In the genomic region with DNA sequence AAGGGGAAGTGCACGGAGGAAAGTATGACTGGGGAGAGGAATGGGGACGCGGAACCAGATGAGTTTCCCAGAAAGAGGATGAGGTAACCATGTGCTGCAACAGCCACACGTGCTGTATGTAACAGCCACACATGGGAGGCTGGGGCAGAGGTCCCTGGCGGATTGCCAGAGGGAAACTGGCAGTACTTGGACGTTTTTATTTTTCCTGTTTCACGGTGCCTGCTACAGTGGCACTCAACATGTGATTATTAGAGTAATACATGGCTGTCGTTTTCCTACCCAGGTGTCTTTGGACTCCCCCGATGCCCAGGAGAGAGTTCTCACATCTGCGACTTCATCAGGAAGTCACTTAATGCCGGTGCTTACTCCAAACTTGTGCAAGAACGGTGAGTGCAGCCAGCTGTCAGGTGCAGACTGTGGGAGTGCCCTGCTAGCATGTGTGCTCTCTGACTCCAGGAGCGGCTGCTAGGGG, we compare ENCODE assay signal across 9 mouse cellular contexts. TPM values are rescaled to one million over a fixed set of nuclear protein-coding genes. Genes with fewer than 3 reads are reported as not detected.
DNase-seq lines count a peak whose midpoint lies in the region; ATAC-seq and TF ChIP-seq lines count a peak whose summit lies in the region.
"Had no signal": no experiment of that assay in that cellular context is flagged by ENCODE, and none has a peak within 500 bp of the region (broad histone marks: within the 10 kb centered on the region; RNA-seq: fewer than 3 reads in every experiment).

No protein-coding gene starts in this region.

- dilution Hi-C loops in CH12.LX (cut with MboI; ENCODE audit: extremely low pct_ligation_motif_present, extremely low pct_unique_long_range_greater_than_20kb, low sequenced_read_pairs): no loop called here

- H3K27me3 ChIP-seq in CH12.LX (replicated peaks): no peaks in the 10 kb centered on the region
- H3K27me3 ChIP-seq: embryonic facial prominence, embryonic 13.5 days had no signal

- TF ChIP-seq EP300 in CH12.LX (IDR thresholded peaks at IDR 0.05; ENCODE audit: low read length): 0 out of 2 replicates have a peak, but pooled peaks have one; percentile 29

- no peak overlapping the region for H3K4me3 ChIP-seq in CH12.LX (replicated peaks in 1 of 3; ENCODE audit: low read depth in 2 of 3, low read length in 2 of 3, poor library complexity in 1 of 3)
- H3K4me3 ChIP-seq: embryonic facial prominence, embryonic 13.5 days had no signal

- H3K4me2 ChIP-seq in CH12.LX (ENCODE audit: insufficient read depth, low read depth, poor library complexity, severe bottlenecking): no peak overlapping the region
- H3K4me2 ChIP-seq: embryonic facial prominence, embryonic 13.5 days had no signal

- no peak for TF ChIP-seq CTCF in CH12.LX (conservative IDR thresholded peaks at IDR 0.05 in 1 of 2, IDR thresholded peaks at IDR 0.05 in 1 of 2; ENCODE audit: low read depth in 2 of 2, low read length in 2 of 2)

- DNase-seq in cerebellum, postnatal 10 days: peak; percentile 26 to 27
- DNase-seq in cerebellum, adult 9-11 months: no peak
- DNase-seq in CH12.LX (ENCODE audit: extremely low read depth): peak; percentile 65
- DNase-seq in right cerebral cortex, postnatal 25 days: no peak
- no peak for DNase-seq in frontal cortex, adult 2 months (ENCODE audit: extremely low spot score in 1 of 2, low spot score in 1 of 2)
- no peak for DNase-seq in cerebellum, postnatal 36 days

- ATAC-seq in hematopoietic stem cell, adult 5-6 weeks (replicated peaks in 1 of 2; ENCODE audit: insufficient read depth in 1 of 2, low FRiP score in 2 of 2, low TSS enrichment in 1 of 2, low read depth in 1 of 2, poor library complexity in 2 of 2, severe bottlenecking in 2 of 2): peak; percentile 93 to 95
- ATAC-seq in megakaryocyte, adult 5-6 weeks (ENCODE audit: poor library complexity, severe bottlenecking): peak; percentile 97

- H3K79me2 ChIP-seq in CH12.LX (replicated peaks; ENCODE audit: control insufficient read depth, extremely low read depth, insufficient read depth, poor library complexity, severe bottlenecking): no peaks in the 10 kb centered on the region

- peaks cover 48 to 79% of the 10 kb centered on the region in 2 experiments for H3K36me3 ChIP-seq in CH12.LX (replicated peaks in 1 of 2; ENCODE audit: control insufficient read depth in 1 of 2, insufficient read depth in 1 of 2, low read length in 1 of 2)

- no peak overlapping the region for H3K27ac ChIP-seq in CH12.LX (ENCODE audit: insufficient read depth, low read depth)
- H3K27ac ChIP-seq: embryonic facial prominence, embryonic 13.5 days had no signal

- no peak for TF ChIP-seq RAD21 in CH12.LX (IDR thresholded peaks at IDR 0.05; ENCODE audit: low read depth, low read length)

- H3K9ac ChIP-seq in CH12.LX (ENCODE audit: insufficient read depth, low read depth): no peak overlapping the region
- H3K9ac ChIP-seq: embryonic facial prominence, embryonic 13.5 days had no signal

- in situ Hi-C loops in CH12.LX (cut with MboI; ENCODE audit: low pct_ligation_motif_present, low pct_unique_long_range_greater_than_20kb, low sequenced_read_pairs): no loop called here

- no peaks in the 10 kb centered on the region for H3K9me3 ChIP-seq in CH12.LX (replicated peaks; ENCODE audit: low read length)
- H3K9me3 ChIP-seq: embryonic facial prominence, embryonic 13.5 days had no signal

- peaks cover 3 to 35% of the 10 kb centered on the region in 2 experiments for H3K4me1 ChIP-seq in CH12.LX (ENCODE audit: control insufficient read depth in 1 of 2, insufficient read depth in 2 of 2)
- H3K4me1 ChIP-seq: embryonic facial prominence, embryonic 13.5 days had no signal

- no peak for TF ChIP-seq POLR2A in CH12.LX (IDR thresholded peaks at IDR 0.05; ENCODE audit: low read depth, low read length)

TF ChIP-seq in CH12.LX, 34 proteins besides CTCF, POLR2A, EP300 and RAD21:
- no peak for TF ChIP-seq TBP (conservative IDR thresholded peaks at IDR 0.05; ENCODE audit: low read depth, low read length)
- no peak for TF ChIP-seq MEF2A (IDR thresholded peaks at IDR 0.05; ENCODE audit: borderline replicate concordance, low read depth, low read length)
- no peak for TF ChIP-seq PAX5 (IDR thresholded peaks at IDR 0.05; ENCODE audit: low read length)
- no peak for TF ChIP-seq MAZ (IDR thresholded peaks at IDR 0.05; ENCODE audit: low read depth, low read length)
- no peak for TF ChIP-seq USF1 (IDR thresholded peaks at IDR 0.05; ENCODE audit: low read depth, low read length)
- TF ChIP-seq ETS1 (conservative IDR thresholded peaks at IDR 0.05; ENCODE audit: low read depth, low read length): peak; percentile 80
- TF ChIP-seq MXI1 (IDR thresholded peaks at IDR 0.05; ENCODE audit: low read depth, low read length): peak; percentile 55; the same call in 1 of the 2 replicates
- no peak; the same call in 1 of the 2 replicates for TF ChIP-seq JUN (IDR thresholded peaks at IDR 0.05; ENCODE audit: insufficient read depth, low read depth, low read length)
- TF ChIP-seq NRF1 (IDR thresholded peaks at IDR 0.05; ENCODE audit: low read depth, low read length): no peak
- no peak for TF ChIP-seq ZMIZ1 (IDR thresholded peaks at IDR 0.05; ENCODE audit: low read depth, low read length)
- TF ChIP-seq CHD2 (IDR thresholded peaks at IDR 0.05; ENCODE audit: low read length): no peak
- TF ChIP-seq E2F4 (IDR thresholded peaks at IDR 0.05; ENCODE audit: insufficient replicate concordance, low read depth, low read length): no peak
- TF ChIP-seq MAFK (IDR thresholded peaks at IDR 0.05; ENCODE audit: insufficient replicate concordance, low read length): no peak
- TF ChIP-seq BHLHE40 (IDR thresholded peaks at IDR 0.05; ENCODE audit: low read depth, low read length): peak; percentile 93
- TF ChIP-seq MYC (IDR thresholded peaks at IDR 0.05; ENCODE audit: low read depth, low read length): peak; percentile 80
- no peak for TF ChIP-seq JUND (conservative IDR thresholded peaks at IDR 0.05; ENCODE audit: low read depth, low read length)
- TF ChIP-seq TCF12 (IDR thresholded peaks at IDR 0.05; ENCODE audit: low read depth, low read length): peak; percentile 34; the same call in 1 of the 2 replicates
- peak; percentile 91 for TF ChIP-seq MAX (IDR thresholded peaks at IDR 0.05; ENCODE audit: low read length)
- no peak for TF ChIP-seq IRF4 (IDR thresholded peaks at IDR 0.05; ENCODE audit: low read depth, low read length)
- TF ChIP-seq GABPA (IDR thresholded peaks at IDR 0.05; ENCODE audit: insufficient replicate concordance, low read depth, low read length): no peak
- no peak for TF ChIP-seq SMC3 (IDR thresholded peaks at IDR 0.05; ENCODE audit: low read depth, low read length)
TF ChIP-seq in CH12.LX: peak in this region for 6.

RNA-seq across cellular contexts. Expression of gene Ppt1, which starts 12.1 kb away (rescaled TPM):
- total RNA-seq in CH12.LX (2012; rRNA removed) (23.7 and 23.8 TPM in 2 replicates), CH12.LX (2014; rRNA removed) (23.9 and 24.2 TPM in 2 replicates)
- 30.7 TPM in 2 replicates for polyA plus RNA-seq in CH12.LX (2012; ENCODE audit: insufficient read length, low read depth)
- 73.6 and 84.3 TPM in 2 replicates for total RNA-seq in hematopoietic stem cell, adult 5-6 weeks (2017)
- total RNA-seq in megakaryocyte, adult 5-6 weeks (2015): 125 and 133 TPM in 2 replicates
- total RNA-seq in megakaryocyte, adult 5-6 weeks (2017): 95.0 and 101 TPM in 2 replicates
- polyA plus RNA-seq in frontal cortex, adult 2 months (2012; rRNA removed): 106 and 119 TPM in 2 replicates

RNA-seq across cellular contexts. Expression of gene Cap1, which starts 37.7 kb away (rescaled TPM):
- total RNA-seq in CH12.LX (2012; rRNA removed) (118 and 128 TPM in 2 replicates), CH12.LX (2014; rRNA removed) (159 TPM in 2 replicates)
- polyA plus RNA-seq in CH12.LX (2012; ENCODE audit: insufficient read length, low read depth): 163 and 195 TPM in 2 replicates
- 146 and 178 TPM in 2 replicates for total RNA-seq in hematopoietic stem cell, adult 5-6 weeks (2017)
- 417 and 420 TPM in 2 replicates for total RNA-seq in megakaryocyte, adult 5-6 weeks (2015)
- 551 and 589 TPM in 2 replicates for total RNA-seq in megakaryocyte, adult 5-6 weeks (2017)
- polyA plus RNA-seq in frontal cortex, adult 2 months (2012; rRNA removed): 142 and 146 TPM in 2 replicates

Comparison
In these comparisons a context has a peak if more than half of its experiments do, and no peak if none do; other contexts are left out.
1. DNase-seq: peak in cerebellum, postnatal 10 days (2 of 2) and CH12.LX (single experiment); none in cerebellum, adult 9-11 months (single experiment), right cerebral cortex, postnatal 25 days (single experiment), frontal cortex, adult 2 months (0 of 2) and cerebellum, postnatal 36 days (0 of 2).